Mouse (Mus musculus): ENCODE results near the gene Rbbp4.

GRCm38 (mm10) chr4:129381148-129381547 is 46.0 kb upstream of the Rbbp4 start:
- TF ChIP-seq CTCF (IDR thresholded peaks at IDR 0.05; ENCODE audit: low read depth, low read length), result no peak
- TF ChIP-seq EP300 (IDR thresholded peaks at IDR 0.05; ENCODE audit: insufficient read depth, low read depth, low read length), result peak; percentile 95
